Mouse (Mus musculus): ENCODE data around the gene Ret.

Ret gene

DNA sequence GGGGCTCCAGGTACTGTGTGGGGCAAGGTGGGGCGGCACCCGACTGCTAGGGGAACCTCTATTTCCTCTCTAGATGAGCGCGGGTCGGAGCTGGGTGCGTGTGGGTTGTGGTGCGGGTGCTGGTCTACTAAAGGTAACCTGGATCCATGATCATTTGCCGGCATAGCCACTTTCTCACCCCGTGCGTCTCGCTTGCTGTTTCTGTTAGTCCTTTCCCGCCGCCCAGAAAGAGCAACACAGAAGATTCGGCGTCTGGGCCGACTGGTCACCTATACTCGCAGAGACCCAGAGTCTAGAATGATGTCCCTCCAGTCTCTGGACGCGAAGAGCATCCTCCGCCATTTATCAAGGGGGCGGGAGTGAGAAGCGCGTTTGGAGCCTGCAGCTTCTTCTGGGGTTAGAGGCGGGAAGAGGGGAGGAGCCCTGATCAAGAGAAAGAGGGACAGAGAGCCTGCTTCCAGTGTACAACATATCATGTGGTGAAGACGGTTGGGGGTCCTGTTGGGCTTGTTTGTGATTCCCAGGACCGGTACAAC is at the start of gene Ret:
Gene Ret, minus strand, starts transcription at position 279 of the 536 bp plus-strand sequence.
- in situ Hi-C loops (cut with MboI, MseI): loop anchor here (5.0 kb wide), 1 partner anchor 770 kb away; no protein-coding TSS in a partner anchor

DNA sequence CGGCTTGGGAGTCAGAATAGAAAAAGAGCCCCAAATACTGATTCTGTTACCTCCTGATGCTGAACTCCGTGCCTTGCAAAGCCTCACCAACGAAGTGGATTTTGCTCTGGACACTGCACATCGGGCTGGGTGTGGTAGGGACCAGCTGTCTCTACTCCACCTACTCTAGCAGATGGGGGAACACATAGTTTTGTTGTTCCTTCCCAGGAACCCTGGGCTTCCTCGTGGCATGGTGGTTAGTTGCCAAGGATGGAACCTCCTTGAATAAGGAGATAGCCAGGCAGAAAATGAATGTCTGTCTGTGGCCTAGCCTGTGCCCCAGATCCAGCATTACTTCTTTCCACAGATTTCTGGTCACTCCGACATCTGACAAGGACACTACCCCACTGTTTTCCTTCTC is 49.6 kb upstream of the Ret start:
- in situ Hi-C loops (cut with MboI, MseI): no loop called here

DNA sequence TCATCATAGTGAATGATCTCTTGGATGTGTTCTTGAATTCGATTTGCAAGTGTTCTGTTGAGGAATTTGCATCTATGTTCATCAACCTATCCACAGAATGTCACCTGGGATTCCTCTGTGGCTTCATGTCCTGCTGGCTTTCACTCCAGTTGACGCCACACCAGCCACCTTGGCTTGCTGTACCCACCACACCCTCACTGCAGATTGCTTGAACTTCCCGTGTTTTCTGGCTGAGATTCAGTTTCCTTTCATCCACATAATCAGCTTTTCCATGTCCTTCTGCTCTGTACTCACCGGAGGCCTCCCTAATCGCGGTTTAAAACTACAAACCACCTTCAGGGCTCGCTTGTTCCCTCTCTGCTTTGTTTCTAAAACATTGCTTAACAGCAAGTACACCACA is 46.6 kb upstream of the Ret start:
- in situ Hi-C loops (cut with MboI, MseI): no loop called here

DNA sequence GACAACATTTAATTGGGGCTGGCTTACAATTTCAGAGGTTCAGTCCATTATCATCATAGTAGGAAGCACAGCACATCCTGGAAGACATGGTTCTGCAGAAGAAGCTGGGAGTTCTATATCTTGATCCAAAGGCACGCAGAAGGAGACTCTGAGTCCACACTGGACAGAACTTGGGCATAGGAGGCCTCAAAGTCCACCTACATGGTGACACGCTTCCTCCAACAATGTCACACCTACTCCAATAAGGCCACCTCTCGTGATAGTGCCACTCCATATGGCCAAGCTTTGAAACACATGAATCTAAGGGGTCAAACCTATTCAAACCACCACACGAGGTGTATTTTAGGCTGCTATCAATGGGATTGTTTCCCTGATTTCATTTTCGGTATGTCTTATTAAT is 45.4 kb upstream of the Ret start:
- in situ Hi-C loops (cut with MboI, MseI): no loop called here

DNA sequence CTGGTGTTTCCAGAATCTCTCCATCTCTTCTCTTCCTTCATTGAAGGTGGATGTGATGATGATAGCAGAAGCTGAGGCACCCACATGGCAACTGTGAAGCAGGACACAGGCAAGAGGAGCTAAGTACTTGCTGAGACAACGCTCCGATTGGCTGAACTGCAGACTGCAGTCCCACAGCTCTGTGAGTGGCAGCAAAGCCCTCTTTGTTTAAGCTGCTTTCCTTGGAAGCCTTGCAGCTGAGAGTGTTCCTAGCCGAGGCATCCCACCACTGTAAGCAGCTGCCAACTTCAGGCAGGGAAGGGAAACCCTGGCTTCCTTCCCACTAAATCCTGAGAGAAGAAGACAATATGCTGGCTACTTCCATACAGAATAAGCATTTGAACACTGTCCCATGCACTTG is 28.6 kb upstream of the Ret start:
- in situ Hi-C loops (cut with MboI, MseI): no loop called here

DNA sequence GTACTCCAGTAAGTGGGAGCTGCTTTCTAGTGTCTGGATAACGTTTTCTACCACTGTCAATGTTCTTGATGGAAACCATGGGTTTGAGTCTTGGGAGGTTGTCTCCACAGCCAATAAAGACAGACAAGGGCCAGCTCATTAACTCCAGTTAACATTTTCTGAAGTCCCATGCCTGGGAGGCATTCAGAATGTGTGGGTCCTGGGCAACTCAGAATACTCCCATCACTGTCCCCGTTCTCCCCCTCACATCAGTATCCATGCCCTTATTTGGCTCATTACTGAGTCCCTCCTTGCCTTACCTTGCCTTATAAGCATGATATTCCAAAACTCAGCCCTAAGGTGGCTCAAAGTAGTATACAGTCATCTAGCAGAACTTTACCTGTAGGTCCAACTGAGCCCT is 25.0 kb upstream of the Ret start:
- in situ Hi-C loops (cut with MboI, MseI): no loop called here

DNA sequence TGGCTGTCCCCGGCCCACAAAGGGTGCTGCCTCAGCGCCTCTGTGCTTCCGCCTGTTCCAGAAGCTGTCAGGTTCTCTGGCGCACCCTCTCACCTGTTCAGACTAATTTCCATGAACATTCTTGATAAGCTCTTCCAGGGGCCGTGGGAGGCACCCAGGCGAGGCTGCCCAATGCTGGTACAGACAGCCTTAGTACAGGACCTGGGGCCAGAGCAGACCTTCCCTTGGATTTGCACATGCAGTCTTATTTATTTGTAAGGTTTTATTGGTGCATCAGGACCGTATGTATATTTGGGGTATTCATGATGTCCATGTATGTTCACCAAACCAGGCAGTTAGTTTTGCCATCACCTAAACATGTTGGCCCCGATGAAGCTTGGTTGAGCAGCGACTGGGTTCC is 18.2 kb upstream of the Ret start:
- in situ Hi-C loops (cut with MboI, MseI): no loop called here

DNA sequence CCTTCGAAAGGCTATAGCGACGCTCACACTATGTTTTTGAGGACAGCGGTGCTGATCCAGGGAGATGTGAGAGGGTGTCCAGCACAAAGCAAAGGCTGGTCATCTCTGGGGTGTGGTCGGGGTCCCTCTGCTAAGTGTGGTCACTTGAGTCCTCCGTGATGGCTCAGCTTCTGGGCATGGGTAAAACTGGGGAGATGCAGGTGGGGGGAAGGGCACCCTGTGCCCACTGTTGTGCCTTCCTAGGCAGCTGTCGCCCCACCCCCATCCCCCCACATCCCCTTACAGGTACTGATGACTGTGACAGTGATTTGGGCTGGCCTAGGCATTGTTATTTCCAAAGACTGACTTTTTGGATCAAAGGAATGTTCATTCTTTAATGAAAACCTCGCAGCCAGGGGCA is 10.8 kb upstream of the Ret start:
- in situ Hi-C loops (cut with MboI, MseI): no loop called here

DNA sequence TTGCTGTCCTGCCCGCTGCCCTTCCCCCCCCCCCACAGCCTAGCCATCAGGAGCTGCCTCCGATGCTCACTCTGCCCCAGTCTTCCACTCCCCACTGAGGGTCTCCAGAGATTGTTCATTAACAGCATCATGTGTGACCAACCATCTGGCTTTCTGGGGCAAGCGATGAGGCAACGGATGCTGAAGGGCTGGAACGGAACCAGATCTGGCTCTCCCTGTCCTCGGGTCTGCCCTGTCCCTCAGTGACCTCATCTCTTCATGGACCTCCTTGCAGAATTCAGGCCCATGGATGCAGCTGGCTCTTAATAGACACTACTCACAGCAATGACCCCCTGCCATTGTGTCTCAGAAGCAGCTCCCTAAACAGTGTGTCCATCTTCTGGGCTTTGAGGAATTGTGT is 8.9 kb upstream of the Ret start:
- in situ Hi-C loops (cut with MboI, MseI): no loop called here

DNA sequence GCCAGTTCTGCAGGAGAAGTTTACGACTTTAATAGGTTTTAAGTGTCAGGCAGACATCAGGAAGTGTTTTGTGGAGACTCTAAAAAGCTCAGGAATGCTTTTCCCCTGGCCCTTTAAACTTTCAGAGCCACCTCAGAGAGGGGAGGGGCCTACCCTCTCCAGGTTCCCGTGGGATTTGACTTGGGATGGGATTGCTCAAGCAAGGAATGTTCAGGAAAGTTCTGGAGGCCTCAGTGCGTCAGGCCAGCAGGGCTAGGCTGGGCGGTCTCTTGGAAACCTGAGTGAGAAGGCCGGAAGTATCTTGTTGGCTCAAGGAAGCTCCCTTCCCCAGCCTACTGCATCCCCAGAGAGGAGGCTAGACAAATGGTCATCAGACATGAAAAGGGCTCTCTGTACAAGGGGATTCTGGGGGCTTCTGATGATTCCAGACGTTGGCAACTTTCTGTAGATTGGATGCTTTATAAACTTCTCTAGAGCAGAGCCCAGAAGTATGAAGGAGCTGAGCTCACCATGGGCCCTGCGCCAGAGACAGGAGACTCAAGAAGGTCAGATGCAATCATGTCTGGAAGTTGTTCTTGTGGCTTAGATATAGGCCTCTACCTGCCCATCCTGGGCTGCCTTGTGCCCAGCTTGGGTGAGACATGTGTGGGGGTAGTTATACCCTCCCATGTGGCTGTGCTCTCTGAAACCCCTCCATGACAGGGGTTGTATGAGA is 7.8 kb upstream of the Ret start:
- in situ Hi-C loops (cut with MboI, MseI): no loop called here

DNA sequence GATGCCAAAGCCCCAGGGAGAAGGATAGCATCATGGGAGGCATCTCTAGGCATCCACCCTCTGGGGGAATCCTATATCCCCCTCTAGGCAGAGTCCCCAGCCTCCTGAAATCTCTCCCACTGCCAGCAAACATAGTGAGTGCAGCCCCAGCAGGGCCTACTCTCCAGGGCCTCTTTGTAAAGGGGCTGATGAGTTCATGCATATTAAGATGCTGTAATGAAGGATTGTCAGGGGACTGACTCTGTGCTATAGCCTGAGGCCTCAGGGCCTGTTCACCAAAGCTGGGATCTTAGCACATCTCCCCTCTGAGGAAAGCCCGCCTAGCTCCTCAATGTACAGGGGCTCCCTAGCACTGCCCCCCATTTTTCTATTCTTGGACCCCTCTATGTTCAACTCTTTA is 6.6 kb upstream of the Ret start:
- in situ Hi-C loops (cut with MboI, MseI): no loop called here

DNA sequence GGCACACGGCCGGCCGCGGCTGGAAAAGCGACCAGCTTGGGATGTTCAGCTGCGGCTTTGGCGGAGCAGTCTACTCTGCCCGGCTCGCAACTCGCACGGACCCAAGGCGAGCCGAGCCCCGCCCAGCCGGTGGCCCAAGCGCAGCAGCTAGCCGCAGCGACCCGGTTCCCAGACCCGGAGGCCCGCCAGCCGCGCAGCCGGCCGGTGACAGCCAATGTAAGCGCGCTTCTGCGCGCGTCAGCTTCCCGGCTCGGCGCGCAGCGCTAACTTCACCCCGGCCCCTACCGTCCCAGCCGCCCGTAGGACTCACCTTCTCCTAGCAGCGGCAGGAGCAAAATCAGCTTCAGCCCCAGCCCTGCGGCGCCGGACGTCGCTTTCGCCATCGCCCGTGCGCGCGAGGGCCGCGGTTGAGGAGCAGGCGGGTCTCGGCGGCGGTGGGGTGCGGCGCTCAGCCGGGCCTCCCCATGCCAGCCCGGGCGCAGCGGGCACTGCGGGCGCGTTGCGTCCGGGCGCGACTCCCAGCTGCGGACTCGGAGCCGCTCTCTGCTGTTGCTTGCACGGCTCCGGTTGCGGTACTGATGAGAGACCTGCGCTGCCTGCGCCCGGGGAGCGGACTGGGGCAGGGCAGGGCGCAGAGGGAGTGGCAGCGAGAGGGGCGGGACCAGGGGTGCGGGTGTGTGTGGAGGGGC is 623 bp downstream of the Ret start:
- in situ Hi-C loops (cut with MboI, MseI): loop anchor here (5.0 kb wide), 1 partner anchor 770 kb away; no protein-coding TSS in a partner anchor

DNA sequence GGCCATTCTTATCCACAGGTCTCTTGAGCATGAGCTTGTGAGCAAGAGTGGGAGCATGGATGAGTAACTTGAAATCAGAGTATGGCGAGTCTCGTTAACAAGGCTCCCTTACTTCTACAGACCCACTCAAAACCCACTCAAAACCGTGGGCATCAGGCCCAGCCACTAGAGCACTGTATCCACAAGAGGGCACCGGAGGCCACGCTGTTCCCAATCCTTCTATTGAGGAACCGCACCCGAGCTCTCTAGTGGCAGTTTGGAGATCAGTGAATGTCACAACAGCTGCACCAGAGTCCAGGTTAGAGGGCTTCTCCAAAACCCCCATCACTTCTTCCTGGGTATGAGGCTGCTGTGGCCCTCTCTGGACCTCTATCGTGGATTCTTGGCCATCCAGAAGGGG is 2.4 kb downstream of the Ret start:
- in situ Hi-C loops (cut with MboI, MseI): loop anchor here (5.0 kb wide), 1 partner anchor 772 kb away; no protein-coding TSS in a partner anchor

DNA sequence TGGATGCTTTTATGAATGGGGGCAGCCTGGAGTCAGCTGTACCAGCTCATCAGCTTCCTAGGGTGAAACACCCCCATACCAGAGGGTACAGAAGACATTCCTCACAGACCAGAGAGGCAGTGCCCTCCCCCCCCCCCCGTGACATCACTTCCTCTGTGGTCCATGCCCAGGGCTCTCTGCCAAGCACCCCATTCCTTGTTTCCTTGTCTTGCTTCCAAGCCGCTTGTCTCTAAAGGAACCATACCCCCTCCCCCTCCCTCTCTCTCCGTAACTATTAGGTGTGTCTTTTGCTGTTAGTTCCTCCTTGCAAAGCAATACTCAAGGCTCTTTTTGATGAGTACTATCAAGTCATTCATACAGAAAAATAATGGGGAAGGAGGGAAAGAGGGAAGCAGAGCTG is 4.6 kb downstream of the Ret start:
- in situ Hi-C loops (cut with MboI, MseI): no loop called here

DNA sequence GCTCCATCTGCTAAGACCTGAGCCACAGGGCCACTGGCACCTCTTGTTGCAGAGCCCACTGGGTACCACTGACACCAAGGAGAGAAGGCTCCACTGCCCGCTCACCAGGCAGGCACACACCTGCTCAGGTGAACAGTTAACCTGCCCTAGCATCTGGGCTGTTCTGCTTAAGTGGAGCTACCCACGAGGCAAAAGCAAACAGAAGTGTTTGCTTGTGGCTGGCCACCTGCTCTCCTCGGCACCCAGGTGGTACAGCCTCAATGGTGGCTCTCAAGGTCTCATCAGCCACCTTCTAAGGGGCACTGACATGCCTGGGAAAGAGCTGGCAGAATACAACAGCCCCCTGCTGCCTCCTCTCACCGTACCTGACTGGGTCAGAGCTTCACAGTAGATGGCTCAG is 5.3 kb downstream of the Ret start:
- in situ Hi-C loops (cut with MboI, MseI): no loop called here

DNA sequence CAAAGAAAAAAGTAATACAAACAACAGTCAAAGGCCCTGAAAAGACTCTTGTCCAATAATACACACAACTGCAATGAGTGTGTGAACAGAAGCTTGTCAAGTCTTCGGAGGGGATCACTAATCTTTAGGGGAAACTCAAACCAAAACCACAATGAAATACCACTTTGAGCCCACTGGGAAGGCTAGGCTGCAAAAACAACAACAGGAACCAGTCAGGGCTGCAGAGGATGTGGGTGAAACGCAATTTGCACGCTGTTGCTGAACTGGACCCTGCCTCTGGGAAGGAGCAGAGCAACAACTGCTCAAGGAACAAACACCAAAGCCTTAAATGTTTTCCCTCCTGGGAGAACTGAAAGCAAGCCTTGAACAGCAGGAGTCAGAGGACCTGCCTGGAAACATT is 7.8 kb downstream of the Ret start:
- in situ Hi-C loops (cut with MboI, MseI): no loop called here

DNA sequence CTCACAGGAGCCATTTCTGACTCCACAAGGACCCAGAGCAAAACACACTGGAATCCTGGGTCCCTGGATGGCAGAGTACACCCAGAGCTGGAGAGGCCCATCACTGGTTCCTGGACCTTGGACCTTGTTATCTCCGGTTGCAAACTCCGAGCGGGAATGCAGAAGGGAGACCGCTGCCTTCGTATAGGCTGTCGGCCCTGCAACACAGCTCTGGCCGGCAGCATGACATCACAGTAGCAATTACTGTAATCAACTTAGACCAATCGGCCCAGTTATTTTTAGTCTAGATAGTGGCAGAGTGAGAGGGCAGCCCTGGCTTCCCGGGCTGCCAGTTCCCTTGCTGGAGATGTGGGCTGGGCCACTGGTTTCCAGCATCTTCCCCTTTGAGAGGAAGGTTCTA is 8.9 kb downstream of the Ret start:
- in situ Hi-C loops (cut with MboI, MseI): no loop called here

DNA sequence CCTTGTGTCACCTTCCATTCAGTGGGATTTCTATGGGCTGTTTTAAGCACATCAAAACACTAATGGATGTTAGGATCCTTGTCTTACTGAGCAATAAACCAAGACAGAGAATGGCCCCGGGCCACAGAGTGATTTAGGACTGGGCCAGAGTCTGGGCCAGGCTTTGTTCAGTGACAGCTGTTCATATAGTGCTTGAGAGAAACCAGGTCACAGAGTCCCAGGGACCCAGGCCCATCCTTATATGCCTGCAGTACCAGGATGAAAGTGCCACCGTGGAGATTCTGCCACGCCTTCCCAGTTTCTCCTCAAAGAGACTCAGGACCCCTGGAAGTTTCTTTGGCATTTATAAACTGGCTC is 10.3 kb downstream of the Ret start:
- in situ Hi-C loops (cut with MboI, MseI): no loop called here

DNA sequence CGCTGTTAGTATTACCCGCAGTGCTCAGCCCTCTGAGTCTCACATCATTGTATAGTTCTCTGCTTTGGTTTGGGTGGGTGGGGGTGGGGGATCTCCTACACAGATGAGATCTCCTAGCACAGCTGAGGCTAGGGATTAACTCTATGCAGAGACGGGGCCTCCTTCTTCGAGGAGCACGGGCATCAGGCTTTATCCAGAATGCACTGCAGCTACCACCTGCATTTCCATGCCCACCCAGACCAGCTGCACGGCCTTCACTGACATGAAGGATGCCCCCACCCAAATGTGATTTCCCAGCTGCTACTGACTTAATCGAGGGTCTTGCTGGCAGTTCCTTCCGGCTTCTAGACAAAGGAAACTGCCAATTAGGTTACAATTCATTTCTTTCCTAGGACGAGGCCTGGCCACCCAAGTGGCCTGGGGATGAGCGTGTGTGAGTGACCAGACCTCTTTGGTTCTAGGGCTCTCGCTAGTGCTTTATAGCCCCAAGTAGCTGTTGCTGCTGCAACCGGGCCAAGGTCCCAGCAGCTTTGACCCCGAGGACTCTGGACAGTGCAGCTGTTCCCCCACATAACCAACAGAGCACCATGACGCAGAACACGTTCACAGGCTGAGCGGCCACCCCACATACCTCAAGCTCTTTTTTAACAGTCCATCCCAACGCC is 10.8 kb downstream of the Ret start:
- in situ Hi-C loops (cut with MboI, MseI): no loop called here

DNA sequence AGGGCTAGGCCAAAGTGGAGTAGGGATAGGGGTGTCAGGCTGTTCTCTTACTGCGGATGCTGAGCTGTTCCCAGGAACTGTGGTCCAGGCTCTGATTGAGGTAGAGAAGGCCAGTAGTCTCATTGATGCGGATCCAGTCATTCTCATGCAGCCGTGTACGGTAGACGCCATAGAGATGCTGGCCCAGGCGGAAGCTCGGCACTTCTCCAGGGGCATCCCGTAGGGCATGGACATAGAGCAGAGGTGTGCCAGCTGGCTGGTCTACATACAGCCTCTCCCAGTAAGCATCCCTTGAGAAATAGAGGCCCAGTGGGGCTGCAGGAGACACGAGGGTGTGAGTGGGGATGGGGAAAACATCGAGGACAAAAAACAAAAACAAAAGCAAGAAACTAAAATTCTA is 13.4 kb downstream of the Ret start:
- in situ Hi-C loops (cut with MboI, MseI): no loop called here

DNA sequence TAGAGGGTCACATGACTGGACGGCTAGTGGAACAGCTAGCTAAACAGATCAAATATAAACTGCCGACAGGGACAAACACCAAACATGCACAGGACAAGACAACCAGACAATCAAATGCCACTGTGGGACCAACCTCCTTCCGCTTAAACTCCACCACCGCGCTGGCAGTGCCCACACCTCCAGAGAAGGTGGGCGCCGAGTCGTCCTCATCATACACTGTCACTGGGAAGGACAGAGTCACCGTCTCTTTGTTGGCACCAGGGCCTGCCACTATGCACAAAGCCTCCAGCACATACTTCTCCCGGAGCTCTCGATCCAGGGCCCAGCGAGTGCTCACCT is 17.5 kb downstream of the Ret start:
- in situ Hi-C loops (cut with MboI, MseI): no loop called here

DNA sequence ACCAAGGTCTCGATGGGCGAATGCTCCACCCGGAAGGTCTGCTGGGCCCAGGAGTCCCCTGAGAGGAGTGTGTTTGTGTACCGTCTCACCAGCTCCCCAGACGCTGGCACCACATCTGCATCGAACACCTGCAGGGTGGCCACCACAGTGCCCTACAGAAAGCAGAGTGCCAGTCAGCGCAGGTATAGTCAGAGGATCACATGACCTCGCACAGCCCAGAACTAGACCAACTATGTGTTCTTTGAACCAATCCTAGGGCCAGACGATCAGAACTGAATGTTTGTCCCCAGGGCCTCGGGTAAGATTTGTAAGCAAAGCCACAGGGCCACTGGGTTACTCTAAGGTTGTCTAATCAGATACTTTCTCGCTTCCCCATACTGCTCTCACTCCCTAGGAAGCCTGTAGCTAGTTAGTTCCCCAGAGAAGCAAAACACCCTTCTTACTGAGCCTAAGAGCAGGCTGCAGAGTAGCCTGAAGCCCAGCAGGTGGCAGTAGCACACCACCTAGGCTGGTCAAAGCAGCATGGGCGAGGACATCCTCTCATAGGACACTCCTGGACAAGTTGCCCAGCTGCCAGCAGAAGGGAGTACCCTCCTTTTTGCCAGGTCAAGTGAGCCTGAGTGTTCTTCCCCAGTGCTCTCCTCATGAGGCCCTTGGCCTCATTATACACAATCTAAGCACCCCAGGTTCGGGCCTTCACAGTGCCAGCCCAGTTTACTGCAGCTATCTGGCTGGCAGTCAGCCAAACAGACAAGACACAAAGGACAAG is 18.0 kb downstream of the Ret start:
- in situ Hi-C loops (cut with MboI, MseI): loop anchor here (5.0 kb wide), 1 partner anchor 188 kb away; no protein-coding TSS in a partner anchor

Data from T-helper 1 cell (primary cell).